Comparison of ENCODE assay signal across 18 mouse cellular contexts in the genomic region with DNA sequence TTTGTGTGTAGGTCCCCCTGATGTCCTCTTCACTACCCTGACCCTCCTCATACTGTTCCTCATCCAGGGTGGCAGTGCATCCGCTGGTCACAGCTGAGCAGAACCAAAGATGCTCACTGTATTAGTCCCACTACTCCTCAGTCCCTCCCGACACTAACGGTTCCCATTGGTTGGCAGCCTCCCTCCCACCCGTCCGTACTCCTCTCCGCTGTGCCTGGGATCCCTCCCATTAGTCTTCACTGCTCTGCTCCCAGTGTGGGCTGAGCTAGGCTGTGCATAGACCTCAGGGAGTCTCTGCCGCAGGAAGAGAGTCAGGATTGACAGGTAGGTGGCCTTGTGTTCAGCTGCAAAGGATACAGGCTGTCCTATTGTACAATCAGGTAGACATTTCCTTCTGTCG. TPM values are rescaled to one million over a fixed set of nuclear protein-coding genes. Genes with fewer than 3 reads are reported as not detected.
"Had no signal": no experiment of that assay in that cellular context is flagged by ENCODE, and none has a peak within 500 bp of the region (broad histone marks: within the 10 kb centered on the region; RNA-seq: fewer than 3 reads in every experiment).

No protein-coding gene starts in this region.

- DNase-seq: kidney, adult 9 months; kidney, postnatal 14 days; lung, adult 2 months; lung, postnatal 36 days; thymus, postnatal 4 days had no signal

- H3K36me3 ChIP-seq: liver, embryonic 15.5 days had no signal

- H3K4me1 ChIP-seq: limb, embryonic 10.5 days; liver, embryonic 15.5 days had no signal

- ATAC-seq: lung, postnatal 0 days had no signal

- H3K27ac ChIP-seq: left cerebral cortex, adult 2 months; limb, embryonic 10.5 days; liver, embryonic 15.5 days; stomach, postnatal 0 days had no signal

- H3K4me3 ChIP-seq: left cerebral cortex, adult 2 months; limb, embryonic 10.5 days; liver, embryonic 15.5 days had no signal

- H3K9me3 ChIP-seq: limb, embryonic 10.5 days; liver, embryonic 15.5 days had no signal

- H3K4me2 ChIP-seq: liver, embryonic 11.5 days; liver, embryonic 15.5 days had no signal

- H3K9ac ChIP-seq: liver, embryonic 15.5 days had no signal

RNA-seq across cellular contexts. Expression of gene Vsx2, which starts 28.8 kb away (rescaled TPM):
- total RNA-seq: megakaryocyte progenitor cell, adult 5-6 weeks; monocyte, adult 5-6 weeks; neutrophil, adult 5-6 weeks had no signal
- polyA plus RNA-seq: large intestine, adult 2 months; liver, embryonic 11.5 days; liver, embryonic 15.5 days; lung, adult 2 months; lung, postnatal 0 days; stomach, postnatal 0 days had no signal

RNA-seq across cellular contexts. Expression of gene Vrtn, which starts 42.5 kb away (rescaled TPM):
- total RNA-seq: layer of hippocampus, adult 8-10 months; layer of hippocampus, postnatal 14 days; left cerebral cortex, adult 2 months; left cerebral cortex, postnatal 14 days; megakaryocyte progenitor cell, adult 5-6 weeks; monocyte, adult 5-6 weeks; neutrophil, adult 5-6 weeks had no signal
- polyA plus RNA-seq: large intestine, adult 2 months; limb, embryonic 10.5 days; liver, embryonic 11.5 days; liver, embryonic 15.5 days; lung, adult 2 months; lung, postnatal 0 days; stomach, postnatal 0 days had no signal
